In the genomic region with DNA sequence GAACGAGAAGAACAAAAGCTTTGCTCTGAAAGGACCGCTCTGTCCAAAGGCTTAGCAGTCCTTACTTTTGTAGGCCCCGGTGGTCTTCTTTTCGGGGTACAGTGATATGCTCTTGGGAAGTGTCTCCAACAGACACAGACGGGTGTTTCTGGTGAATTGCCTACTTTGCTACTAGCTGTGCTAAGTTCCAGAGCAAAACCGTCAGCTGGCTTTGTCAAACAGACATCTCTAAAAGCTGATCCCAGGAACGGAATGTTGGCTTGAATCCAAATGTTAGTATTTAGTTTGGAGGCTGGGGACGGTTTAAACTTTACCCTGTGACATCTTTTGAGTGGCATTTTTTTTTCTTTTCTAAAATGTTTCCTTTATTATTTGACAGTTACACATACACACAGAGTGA, we compare ENCODE assay signal across 13 mouse cellular contexts.
DNase-seq lines count a peak whose midpoint lies in the region; ATAC-seq lines count a peak whose summit lies in the region.
"Had no signal": no experiment of that assay in that cellular context is flagged by ENCODE, and none has a peak within 500 bp of the region (broad histone marks: within the 10 kb centered on the region; RNA-seq: fewer than 3 reads in every experiment).

No protein-coding gene starts in this region.

- DNase-seq in gastrocnemius, adult 18-20 months (ENCODE audit: low spot score), result peak; percentile 57
- DNase-seq in gastrocnemius, postnatal 36 days, result no peak
- peak; percentile 18 for DNase-seq in ZHBTc4 (ENCODE audit: low read depth, low spot score)
- peak; percentile 44 to 77 for DNase-seq in kidney, postnatal 36 days
- no peak for DNase-seq in frontal cortex, postnatal 10 days (ENCODE audit: low spot score in 2 of 2)
- DNase-seq in gastrocnemius, postnatal 14 days, result no peak
- DNase-seq: adrenal gland, adult 2 months; B cell, adult 2 months; forebrain, postnatal 0 days; heart, adult 2 months had no signal

- intact Hi-C loops in gastrocnemius, postnatal 36 days (cut with DNase I), result no loop called here
- intact Hi-C loops in gastrocnemius, postnatal 14 days (cut with DNase I; ENCODE audit: low total_unique reads), result no loop called here

- WGBS in liver, embryonic 15.5 days (ENCODE audit: insufficient replicate concordance), result 47% methylated on average over 8 of the region's 8 CpGs
- 62% methylated on average over 8 of the region's 8 CpGs for WGBS in liver, embryonic 12.5 days (ENCODE audit: insufficient replicate concordance)

- H3K27ac ChIP-seq in liver, embryonic 15.5 days (replicated peaks), result peak overlapping the region; percentile 62
- H3K27ac ChIP-seq in liver, embryonic 12.5 days, result no peak overlapping the region
- H3K27ac ChIP-seq: heart, adult 2 months; hindbrain, embryonic 15.5 days had no signal

- H3K36me3 ChIP-seq in liver, embryonic 15.5 days (replicated peaks), result no peaks in the 10 kb centered on the region
- H3K36me3 ChIP-seq in liver, embryonic 12.5 days, result no peaks in the 10 kb centered on the region
- H3K36me3 ChIP-seq: hindbrain, embryonic 15.5 days had no signal

- peaks cover 25% of the 10 kb centered on the region for H3K4me1 ChIP-seq in liver, embryonic 15.5 days (replicated peaks)
- H3K4me1 ChIP-seq in liver, embryonic 12.5 days, result 0 out of 2 replicates have a peak, but pooled peaks cover 9% of the 10 kb centered on the region

- H3K4me3 ChIP-seq in liver, embryonic 15.5 days (replicated peaks), result no peak overlapping the region
- H3K4me3 ChIP-seq in liver, embryonic 12.5 days, result no peak overlapping the region
- H3K4me3 ChIP-seq: heart, adult 2 months; hindbrain, embryonic 15.5 days had no signal

- H3K4me2 ChIP-seq in liver, embryonic 15.5 days, result no peak overlapping the region
- no peak overlapping the region for H3K4me2 ChIP-seq in liver, embryonic 12.5 days
- H3K4me2 ChIP-seq: hindbrain, embryonic 15.5 days had no signal

- no peaks in the 10 kb centered on the region for H3K9me3 ChIP-seq in liver, embryonic 15.5 days (replicated peaks)
- H3K9me3 ChIP-seq in liver, embryonic 12.5 days (replicated peaks), result no peaks in the 10 kb centered on the region
- H3K9me3 ChIP-seq: hindbrain, embryonic 15.5 days had no signal

- ATAC-seq in liver, embryonic 15.5 days (ENCODE audit: insufficient read depth), result peak; percentile 46; the same call in 1 of the 2 replicates
- ATAC-seq in liver, embryonic 12.5 days, result no peak
- ATAC-seq: forebrain, postnatal 0 days had no signal

- no peaks in the 10 kb centered on the region for H3K27me3 ChIP-seq in liver, embryonic 15.5 days
- no peaks in the 10 kb centered on the region for H3K27me3 ChIP-seq in liver, embryonic 12.5 days (replicated peaks)
- H3K27me3 ChIP-seq: hindbrain, embryonic 15.5 days had no signal

- no peak overlapping the region for H3K9ac ChIP-seq in liver, embryonic 15.5 days
- no peak overlapping the region for H3K9ac ChIP-seq in liver, embryonic 12.5 days
- H3K9ac ChIP-seq: forebrain, postnatal 0 days; hindbrain, embryonic 15.5 days had no signal

Comparison
In these comparisons a context has a peak if more than half of its experiments do, and no peak if none do; other contexts are left out.
1. DNase-seq: peak in gastrocnemius, adult 18-20 months (single experiment), ZHBTc4 (single experiment) and kidney, postnatal 36 days (2 of 2); none in gastrocnemius, postnatal 36 days (0 of 2), frontal cortex, postnatal 10 days (0 of 2) and gastrocnemius, postnatal 14 days (single experiment).